Mouse (Mus musculus) heart, adult 8-10 months (tissue): ENCODE measurements at regions not wholly inside any gene's neighbourhood (a gene's known extent, or its start where the extent isn't known, plus 50 kb on each side); places are given as distances from the start of the nearest gene placed in this dataset.

Experiments used
- DNase-seq: peaks from one replicate; pipeline ENCODE4 v3.0.0; 2022; ENCODE audit warnings: low spot score

DNA sequence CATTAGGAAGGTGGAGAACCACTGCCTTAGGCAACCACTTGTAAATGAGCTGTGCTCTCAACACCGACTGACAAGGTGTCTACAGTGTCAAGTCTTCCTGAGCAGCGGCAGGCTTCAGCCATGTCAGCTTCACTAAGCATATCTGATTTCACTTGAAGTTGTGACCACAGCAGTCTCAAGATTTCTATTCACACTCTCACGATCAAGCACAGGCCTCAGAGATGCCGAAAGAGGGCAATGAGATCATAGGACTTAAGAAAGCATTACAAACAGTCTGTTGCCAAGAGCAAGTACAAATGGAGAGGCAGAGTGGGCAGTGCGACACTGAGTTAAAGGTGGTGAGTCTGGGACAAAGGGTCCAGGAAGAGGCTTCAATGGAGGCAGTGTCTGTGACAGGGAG, 289.6 kb downstream of the Kcnrg start:
- DNase-seq = no peak

DNA sequence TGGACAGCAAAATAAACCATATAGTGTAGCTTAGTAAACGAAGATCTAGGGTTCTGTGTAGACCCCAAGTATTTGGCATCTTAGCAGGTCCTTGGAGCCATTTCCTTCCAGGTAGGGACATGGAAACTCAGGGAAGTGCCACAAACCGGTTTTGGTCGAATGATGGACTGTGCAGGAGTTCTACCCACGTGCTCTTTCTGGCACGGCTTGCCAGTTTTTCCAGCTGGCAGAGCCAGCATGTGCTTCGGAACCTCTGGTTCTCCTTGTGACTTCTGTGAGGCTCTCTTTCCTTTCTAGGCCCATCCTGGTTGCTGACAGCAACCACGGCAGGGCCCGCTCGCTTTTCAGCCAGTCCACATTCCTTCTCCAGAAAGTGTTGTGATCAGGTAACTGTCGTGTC, 291.4 kb downstream of the Kcnrg start:
- DNase-seq = no peak

DNA sequence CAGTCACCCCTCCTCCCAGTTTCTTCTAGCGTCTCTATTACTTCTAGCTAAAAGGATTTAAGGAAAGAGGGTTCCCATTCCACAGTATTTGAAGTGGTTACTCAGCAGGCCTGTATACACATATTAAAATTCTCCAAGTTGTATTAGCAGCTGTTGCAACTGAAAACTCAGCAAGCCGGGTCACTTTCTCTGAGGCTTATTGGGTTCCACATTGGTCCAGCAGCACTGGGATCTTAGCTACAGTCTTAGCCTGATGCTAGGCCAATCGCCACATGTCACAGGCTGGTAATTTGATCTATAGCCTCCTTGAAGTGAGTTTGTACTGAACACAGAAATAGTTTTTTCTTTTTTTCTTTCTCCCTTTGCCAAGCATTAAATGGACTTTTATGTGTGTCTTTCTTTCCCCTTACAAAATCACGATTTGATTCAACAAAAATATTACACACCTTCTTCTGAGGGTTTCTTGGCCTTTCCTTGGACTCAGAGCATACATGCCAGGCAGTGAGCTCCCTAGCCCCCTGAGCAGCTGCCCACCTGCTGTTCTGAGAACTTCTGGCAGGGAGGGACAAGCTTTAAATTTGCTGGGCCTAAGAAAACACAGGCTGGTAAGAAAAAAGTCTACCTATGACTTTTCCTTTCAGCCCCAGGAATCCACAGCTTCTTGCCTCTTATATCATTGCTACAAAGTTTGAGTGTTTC, 297.3 kb downstream of the Kcnrg start:
- no peak for DNase-seq

GRCm38 (mm10) chr14:61918113-61918512, 310.9 kb downstream of the Kcnrg start:
- DNase-seq = no peak

- DNase-seq = no peak
Observed at GRCm38 (mm10) chr14:61931811-61932210, 324.6 kb downstream of the Kcnrg start.

- no peak for DNase-seq
Observed at GRCm38 (mm10) chr14:61941682-61942081, 334.4 kb downstream of the Kcnrg start.

DNA sequence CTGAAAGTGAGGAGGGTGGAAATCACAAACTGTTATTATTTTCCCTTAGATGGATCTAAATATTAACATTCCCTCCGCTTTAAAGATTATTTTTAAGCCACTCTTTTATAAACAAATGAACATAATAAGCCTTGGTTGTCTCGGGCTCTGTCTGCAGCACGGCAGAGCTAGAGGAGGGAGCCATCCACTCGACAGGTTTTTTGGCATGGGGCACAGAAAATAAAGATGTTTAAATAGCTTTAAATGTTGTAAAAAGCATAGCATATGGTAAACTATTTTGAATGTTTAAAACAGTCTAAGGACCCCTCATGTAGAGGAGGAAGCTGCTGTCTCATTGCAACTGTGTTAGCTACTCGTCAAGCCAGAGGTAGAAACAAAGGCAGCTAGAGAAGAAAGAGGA, 338.4 kb downstream of the Kcnrg start:
- no peak for DNase-seq

GRCm38 (mm10) chr14:61949446-61949845, 342.2 kb downstream of the Kcnrg start:
- DNase-seq = no peak

GRCm38 (mm10) chr14:61950004-61950403, 342.4 kb upstream of the Rnaseh2b start:
- DNase-seq = no peak

- DNase-seq = no peak
Observed at GRCm38 (mm10) chr14:61953029-61953428, 339.4 kb upstream of the Rnaseh2b start.

DNA sequence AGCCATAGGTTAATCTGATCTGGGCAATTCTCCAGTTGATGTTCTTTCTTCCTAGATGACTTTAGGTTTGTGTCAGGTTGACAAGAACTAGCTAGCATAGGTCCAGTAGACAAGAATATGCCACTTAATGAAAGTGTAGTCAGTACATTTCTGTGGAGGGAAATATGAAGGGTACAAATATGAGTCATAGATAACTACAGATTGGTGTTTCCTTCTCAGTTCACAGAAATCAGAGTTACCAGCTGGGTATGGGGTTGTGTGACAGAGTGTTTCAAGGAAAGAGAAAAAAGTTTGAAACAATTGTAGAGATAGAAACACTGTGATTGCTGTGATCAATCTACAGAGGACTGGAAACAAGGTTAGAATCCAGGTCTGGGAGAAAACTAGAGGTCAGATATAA, 337.0 kb upstream of the Rnaseh2b start:
- DNase-seq = no peak

GRCm38 (mm10) chr14:61960243-61960957, 332.0 kb upstream of the Rnaseh2b start:
- DNase-seq = no peak

- DNase-seq = no peak
Observed at GRCm38 (mm10) chr14:61968467-61968866, 323.9 kb upstream of the Rnaseh2b start.

GRCm38 (mm10) chr14:61968957-61969535, 323.3 kb upstream of the Rnaseh2b start:
- no peak for DNase-seq

GRCm38 (mm10) chr14:61970591-61970990, 321.8 kb upstream of the Rnaseh2b start:
- DNase-seq = no peak

DNA sequence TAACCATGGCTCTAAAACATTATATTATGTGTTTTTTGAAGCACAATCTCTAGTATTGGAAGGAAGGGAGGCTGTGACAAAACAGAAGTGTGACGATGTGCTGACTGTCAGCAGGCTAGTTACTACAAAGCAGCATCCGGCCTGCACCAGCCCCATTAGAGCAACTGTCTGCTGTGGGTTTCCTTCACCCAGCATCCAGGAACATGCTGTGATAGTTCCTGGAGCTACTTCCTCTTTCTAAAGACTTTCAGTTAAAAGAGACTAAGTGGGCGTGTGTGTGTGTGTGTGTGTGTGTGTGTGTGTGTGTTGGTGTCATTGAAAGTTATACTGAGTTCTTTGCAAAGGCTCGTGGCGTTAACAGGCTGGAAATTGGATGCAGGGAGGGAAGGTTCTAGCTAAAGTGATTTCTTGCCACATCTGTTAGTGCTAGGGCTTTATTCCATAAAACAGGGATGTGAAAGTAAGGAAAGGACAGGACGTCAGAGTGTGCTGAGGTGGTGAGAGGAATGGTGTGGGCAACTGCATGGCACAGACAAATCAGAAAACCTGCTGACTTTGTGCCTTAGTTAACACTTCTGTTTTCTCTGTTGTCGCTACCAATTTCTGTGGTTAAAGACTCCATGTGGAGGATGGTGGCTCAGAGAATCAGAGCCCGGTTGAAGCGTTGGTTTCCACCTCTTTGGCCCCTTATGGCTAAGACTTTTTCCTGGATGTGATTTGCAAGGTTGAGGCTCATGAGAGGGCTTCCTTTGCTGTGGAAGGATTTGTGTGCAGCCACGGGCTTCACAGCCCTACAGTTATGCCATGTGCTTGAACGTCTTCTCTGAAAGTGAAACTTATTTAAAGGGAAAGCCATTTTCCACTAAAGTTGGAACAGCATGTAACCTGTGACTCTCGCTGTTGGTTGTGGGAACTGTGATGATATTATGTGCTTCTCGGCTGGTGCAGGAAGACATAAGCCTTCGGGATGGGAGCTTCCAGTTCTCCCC, 321.0 kb upstream of the Rnaseh2b start:
- DNase-seq = peak; percentile 49

- no peak for DNase-seq
Observed at GRCm38 (mm10) chr14:61975301-61975732, 317.1 kb upstream of the Rnaseh2b start.

DNA sequence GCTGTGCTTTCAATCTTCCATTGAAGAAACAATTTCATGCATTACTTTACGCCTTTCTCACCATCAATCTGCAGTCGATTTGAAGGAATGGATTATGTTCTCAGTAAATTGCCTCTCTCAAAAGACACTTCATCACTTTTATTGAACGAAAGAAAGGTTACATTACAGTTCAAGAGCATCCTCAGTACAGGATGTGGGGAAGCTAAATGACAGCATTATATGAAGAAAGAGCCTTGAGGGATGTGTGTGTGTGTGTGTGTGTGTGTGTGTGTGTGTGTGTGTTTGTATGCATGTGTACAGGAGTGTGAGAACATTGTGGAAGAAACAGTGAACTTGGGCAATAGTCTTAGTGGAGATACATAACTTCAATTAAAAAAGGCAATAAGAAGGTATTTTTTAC, 311.8 kb upstream of the Rnaseh2b start:
- DNase-seq = no peak

- no peak for DNase-seq
Observed at GRCm38 (mm10) chr14:61985575-61985974, 306.8 kb upstream of the Rnaseh2b start.

- DNase-seq = no peak
Observed at GRCm38 (mm10) chr14:61986203-61986602, 306.2 kb upstream of the Rnaseh2b start.

DNA sequence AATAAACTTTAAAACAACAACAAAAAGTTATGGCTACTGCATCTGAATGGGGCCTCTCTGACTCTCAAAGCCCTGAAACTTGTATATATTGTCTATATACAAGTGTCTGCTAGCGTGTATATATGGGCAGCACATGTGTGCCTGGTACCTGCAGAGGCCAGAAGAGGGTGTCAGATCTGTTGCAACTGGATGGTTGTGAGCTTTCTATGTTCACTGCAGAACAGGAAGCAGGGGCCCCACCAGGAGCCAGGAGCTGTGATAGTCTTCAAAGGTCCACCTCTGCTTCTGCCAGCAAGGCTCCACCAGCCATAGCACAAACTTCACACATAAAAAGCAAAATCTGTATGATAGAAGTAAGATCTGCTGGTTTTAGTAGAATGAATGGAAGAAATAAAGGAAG, 297.1 kb upstream of the Rnaseh2b start:
- DNase-seq = no peak

DNA sequence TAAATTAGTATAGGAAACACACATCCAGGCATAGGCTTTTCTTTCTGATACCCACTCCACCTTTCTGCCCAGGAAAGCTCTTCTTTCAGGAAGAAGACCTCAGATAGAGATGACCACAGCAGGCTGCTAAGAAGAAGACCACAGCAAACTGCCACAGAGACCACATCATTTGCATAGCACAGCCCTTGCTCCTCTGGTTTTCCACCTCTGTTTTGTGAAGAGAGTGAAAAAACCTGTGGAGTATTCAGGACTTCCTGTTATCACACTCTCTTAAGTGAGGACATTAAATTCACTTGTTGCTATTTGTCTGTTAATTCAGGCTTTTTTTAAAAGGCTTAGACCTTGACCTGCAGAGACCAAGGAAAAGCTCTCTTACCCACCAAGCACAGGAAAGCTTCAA, 294.7 kb upstream of the Rnaseh2b start:
- DNase-seq = no peak
